Mouse (Mus musculus): ENCODE data around the gene 4930412O13Rik.

DNA sequence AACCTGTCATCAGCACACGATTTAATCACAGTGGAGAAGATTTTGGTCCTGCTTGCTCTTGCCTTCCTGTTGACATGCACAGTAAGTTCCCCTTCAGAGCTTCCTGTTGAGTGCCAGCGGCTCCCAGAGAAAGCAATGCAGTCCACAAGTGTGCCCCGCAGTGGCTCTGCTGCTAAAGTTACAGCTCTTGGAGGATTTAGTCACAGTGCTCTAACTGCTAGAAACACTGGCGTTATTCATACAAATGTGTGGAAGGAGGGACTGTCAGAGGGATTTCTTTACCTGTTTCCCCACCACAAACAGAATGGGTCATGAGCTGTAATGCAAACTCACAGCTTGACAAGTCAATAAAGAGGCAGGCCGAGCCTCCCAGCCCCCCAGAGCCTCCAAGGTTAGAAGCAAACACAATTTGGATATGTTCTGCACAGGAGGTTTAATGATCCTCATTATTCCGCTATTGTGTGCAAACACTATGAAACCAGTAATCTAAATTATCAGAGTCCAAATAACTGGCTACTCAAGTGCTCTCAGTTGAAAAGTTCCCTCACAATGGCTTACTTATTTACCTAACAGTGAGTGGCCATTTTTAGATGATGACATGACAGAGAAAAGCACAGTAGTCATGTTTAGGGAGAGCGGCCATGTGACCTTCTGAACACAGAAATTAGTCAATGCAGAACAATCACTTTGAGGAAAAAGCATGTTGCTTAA lies 45.3 kb downstream of the 4930412O13Rik start:
- no peak for TF ChIP-seq CTCF (IDR thresholded peaks at IDR 0.05 in 2 of 3, conservative IDR thresholded peaks at IDR 0.05 in 1 of 3; ENCODE audit: control insufficient read depth in 1 of 3, insufficient read depth in 1 of 3, low read depth in 2 of 3, low read length in 3 of 3, poor library complexity in 1 of 3, severe bottlenecking in 1 of 3)
- no peak for TF ChIP-seq TBP (IDR thresholded peaks at IDR 0.05; ENCODE audit: low read depth, low read length)
- TF ChIP-seq USF1 (IDR thresholded peaks at IDR 0.05; ENCODE audit: low read depth, low read length) = no peak
- no peak for TF ChIP-seq NELFE (IDR thresholded peaks at IDR 0.05; ENCODE audit: low read depth, low read length)
- no peak for TF ChIP-seq CHD2 (IDR thresholded peaks at IDR 0.05; ENCODE audit: low read length)
- no peak for TF ChIP-seq ZC3H11A (IDR thresholded peaks at IDR 0.05; ENCODE audit: low read depth, low read length)
- TF ChIP-seq POLR2A (IDR thresholded peaks at IDR 0.05; ENCODE audit: control insufficient read depth in 1 of 2, insufficient read depth in 1 of 2, low read depth in 1 of 2, low read length in 2 of 2, poor library complexity in 1 of 2) = no peak
- TF ChIP-seq KAT2A (conservative IDR thresholded peaks at IDR 0.05; ENCODE audit: low read depth, low read length) = no peak
- TF ChIP-seq MAFK (IDR thresholded peaks at IDR 0.05; ENCODE audit: borderline replicate concordance, low read depth, low read length) = no peak
- TF ChIP-seq GATA1 (IDR thresholded peaks at IDR 0.05; ENCODE audit: low read depth, low read length) = no peak
- no peak for TF ChIP-seq TCF12 (IDR thresholded peaks at IDR 0.05; ENCODE audit: low read depth, low read length)
- TF ChIP-seq EP300 (IDR thresholded peaks at IDR 0.05; ENCODE audit: low read depth in 1 of 2, low read length in 2 of 2) = no peak
- TF ChIP-seq GABPA (IDR thresholded peaks at IDR 0.05; ENCODE audit: low read depth, low read length) = no peak
- no peak for TF ChIP-seq ETS1 (IDR thresholded peaks at IDR 0.05; ENCODE audit: low read depth, low read length)

Measured in MEL (cell line).